Mouse (Mus musculus): ENCODE results near the gene Hoxb9. TPM values are rescaled to one million over a fixed set of nuclear protein-coding genes. Genes with fewer than 3 reads are reported as not detected.

Hoxb9 gene
- total and polyA plus RNA-seq, 3 experiments, result not detected

- H3K36me3 ChIP-seq (replicated peaks in 1 of 2; ENCODE audit: control insufficient read depth in 1 of 2, insufficient read depth in 1 of 2, low read length in 1 of 2), result no peaks in the 10 kb centered on the region
- dilution Hi-C loops (cut with MboI; ENCODE audit: extremely low pct_ligation_motif_present, extremely low pct_unique_long_range_greater_than_20kb, low sequenced_read_pairs), result no loop called here
- H3K79me2 ChIP-seq (replicated peaks; ENCODE audit: control insufficient read depth, extremely low read depth, insufficient read depth, poor library complexity, severe bottlenecking), result no peaks in the 10 kb centered on the region
- peaks cover 49% of the 10 kb centered on the region for H3K27me3 ChIP-seq (replicated peaks)
- TF ChIP-seq PAX5 (IDR thresholded peaks at IDR 0.05; ENCODE audit: low read length) (no peak), POLR2AphosphoS2 (IDR thresholded peaks at IDR 0.05; ENCODE audit: low read depth, low read length) (no peak), MAFK (IDR thresholded peaks at IDR 0.05; ENCODE audit: insufficient replicate concordance, low read length) (no peak), RCOR1 (conservative IDR thresholded peaks at IDR 0.05; ENCODE audit: low read depth, low read length) (no peak), GABPA (IDR thresholded peaks at IDR 0.05; ENCODE audit: insufficient replicate concordance, low read depth, low read length) (no peak), USF2 (conservative IDR thresholded peaks at IDR 0.05; ENCODE audit: low read depth, low read length) (no peak), E2F4 (IDR thresholded peaks at IDR 0.05; ENCODE audit: insufficient replicate concordance, low read depth, low read length) (no peak), IRF4 (IDR thresholded peaks at IDR 0.05; ENCODE audit: low read depth, low read length) (no peak), MXI1 (IDR thresholded peaks at IDR 0.05; ENCODE audit: low read depth, low read length) (no peak), ZMIZ1 (IDR thresholded peaks at IDR 0.05; ENCODE audit: low read depth, low read length) (no peak), MEF2A (IDR thresholded peaks at IDR 0.05; ENCODE audit: borderline replicate concordance, low read depth, low read length) (no peak)
- in situ Hi-C loops (cut with MboI; ENCODE audit: low pct_ligation_motif_present, low pct_unique_long_range_greater_than_20kb, low sequenced_read_pairs), result loop anchor here (25.0 kb wide), 1 partner anchor 222 kb away; no protein-coding TSS in a partner anchor
- H3K9me3 ChIP-seq (replicated peaks; ENCODE audit: low read length), result no peaks in the 10 kb centered on the region
- H3K27ac ChIP-seq (ENCODE audit: insufficient read depth, low read depth), result no peak overlapping the region
- H3K4me3 ChIP-seq (replicated peaks in 1 of 3; ENCODE audit: low read depth in 2 of 3, low read length in 2 of 3, poor library complexity in 1 of 3), result no peak overlapping the region
- H3K4me2 ChIP-seq (ENCODE audit: insufficient read depth, low read depth, poor library complexity, severe bottlenecking), result no peak overlapping the region
- DNase-seq (ENCODE audit: extremely low read depth), result no peak
- peaks cover 4 to 26% of the 10 kb centered on the region in 2 experiments; a peak in 2 of 4 replicates for H3K4me1 ChIP-seq (ENCODE audit: control insufficient read depth in 1 of 2, insufficient read depth in 2 of 2)
- no peak overlapping the region for H3K9ac ChIP-seq (ENCODE audit: insufficient read depth, low read depth)
Observed at GRCm38 (mm10) chr11:96314671-96315343, 43.5 kb downstream of the Hoxb9 start.

- in situ Hi-C loops (cut with MboI; ENCODE audit: low pct_ligation_motif_present, low pct_unique_long_range_greater_than_20kb, low sequenced_read_pairs), result loop anchor here (25.0 kb wide), 1 partner anchor 222 kb away; no protein-coding TSS in a partner anchor
- Histone ChIP-seq H3K4me1 (ENCODE audit: control insufficient read depth in 1 of 2, insufficient read depth in 2 of 2) (peaks cover 4 to 28% of the 10 kb centered on the region in 2 experiments; a peak in 2 of 4 replicates), H3K9ac (ENCODE audit: insufficient read depth, low read depth) (no peak overlapping the region), H3K79me2 (replicated peaks; ENCODE audit: control insufficient read depth, extremely low read depth, insufficient read depth, poor library complexity, severe bottlenecking) (no peaks in the 10 kb centered on the region), H3K27ac (ENCODE audit: insufficient read depth, low read depth) (no peak overlapping the region), H3K36me3 (replicated peaks in 1 of 2; ENCODE audit: control insufficient read depth in 1 of 2, insufficient read depth in 1 of 2, low read length in 1 of 2) (peaks cover 0 to 3% of the 10 kb centered on the region in 2 experiments), H3K27me3 (replicated peaks) (peaks cover 45% of the 10 kb centered on the region), H3K9me3 (replicated peaks; ENCODE audit: low read length) (no peaks in the 10 kb centered on the region), H3K4me3 (replicated peaks in 1 of 3; ENCODE audit: low read depth in 2 of 3, low read length in 2 of 3, poor library complexity in 1 of 3) (no peak overlapping the region), H3K4me2 (ENCODE audit: insufficient read depth, low read depth, poor library complexity, severe bottlenecking) (no peak overlapping the region)
- dilution Hi-C loops (cut with MboI; ENCODE audit: extremely low pct_ligation_motif_present, extremely low pct_unique_long_range_greater_than_20kb, low sequenced_read_pairs), result no loop called here
- no peak for TF ChIP-seq NELFE (IDR thresholded peaks at IDR 0.05; ENCODE audit: low read depth, low read length)
- no peak for TF ChIP-seq POLR2A (IDR thresholded peaks at IDR 0.05; ENCODE audit: low read depth, low read length)
- TF ChIP-seq CHD2 (IDR thresholded peaks at IDR 0.05; ENCODE audit: low read length), result no peak
- TF ChIP-seq NRF1 (IDR thresholded peaks at IDR 0.05; ENCODE audit: low read depth, low read length), result no peak
- DNase-seq (ENCODE audit: extremely low read depth), result no peak
Observed at GRCm38 (mm10) chr11:96315344-96315681, 44.1 kb downstream of the Hoxb9 start.
